Mouse (Mus musculus) bone marrow macrophage, adult 2 months (primary cell): ENCODE data around the gene Fam222a.

ENCODE experiments used
- CTCF ChIP-seq: IDR thresholded peaks from 2 replicates; pipeline ENCODE4 v1.5.1; 2012; ENCODE audit warnings: low read depth, mild to moderate bottlenecking, low read length, moderate library complexity
- POLR2A ChIP-seq: IDR thresholded peaks from 2 replicates; pipeline ENCODE4 v1.6.1; 2012; ENCODE audit warnings: mild to moderate bottlenecking, low read depth, low read length, borderline replicate concordance

- no peak for TF ChIP-seq POLR2A
- no peak for TF ChIP-seq CTCF
Observed at GRCm38 (mm10) chr5:114589026-114589425, 21.2 kb downstream of the Fam222a start.
